Mouse (Mus musculus): ENCODE measurements around the gene Egf.

DNA sequence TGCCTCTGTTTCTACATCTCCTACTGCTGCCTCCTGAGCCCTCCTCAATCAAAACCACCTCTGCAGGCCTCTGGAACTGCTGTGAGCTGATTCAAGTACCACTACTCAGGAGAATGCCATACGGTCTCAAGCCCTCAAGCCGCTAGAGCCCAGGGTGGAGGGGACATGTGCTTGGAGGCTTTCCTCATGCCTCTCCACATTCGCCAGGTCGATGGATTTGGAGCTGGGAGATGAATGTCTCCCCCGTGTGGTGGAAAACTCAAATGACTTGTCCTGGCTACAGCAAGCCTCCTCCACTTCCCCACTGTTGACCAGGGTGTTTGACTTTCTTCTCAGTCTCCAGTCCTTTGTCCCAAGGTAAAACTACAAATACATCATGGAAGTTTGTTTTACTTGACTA is 47.0 kb downstream of the Egf start:
- TF ChIP-seq CTCF (IDR thresholded peaks at IDR 0.05; ENCODE audit: insufficient read depth, low read length) (peak; percentile 71), POLR2A (IDR thresholded peaks at IDR 0.05; ENCODE audit: borderline replicate concordance, extremely low read depth, low read depth, low read length) (no peak)
